Mouse (Mus musculus): ENCODE results near the gene Carnmt1.

DNA sequence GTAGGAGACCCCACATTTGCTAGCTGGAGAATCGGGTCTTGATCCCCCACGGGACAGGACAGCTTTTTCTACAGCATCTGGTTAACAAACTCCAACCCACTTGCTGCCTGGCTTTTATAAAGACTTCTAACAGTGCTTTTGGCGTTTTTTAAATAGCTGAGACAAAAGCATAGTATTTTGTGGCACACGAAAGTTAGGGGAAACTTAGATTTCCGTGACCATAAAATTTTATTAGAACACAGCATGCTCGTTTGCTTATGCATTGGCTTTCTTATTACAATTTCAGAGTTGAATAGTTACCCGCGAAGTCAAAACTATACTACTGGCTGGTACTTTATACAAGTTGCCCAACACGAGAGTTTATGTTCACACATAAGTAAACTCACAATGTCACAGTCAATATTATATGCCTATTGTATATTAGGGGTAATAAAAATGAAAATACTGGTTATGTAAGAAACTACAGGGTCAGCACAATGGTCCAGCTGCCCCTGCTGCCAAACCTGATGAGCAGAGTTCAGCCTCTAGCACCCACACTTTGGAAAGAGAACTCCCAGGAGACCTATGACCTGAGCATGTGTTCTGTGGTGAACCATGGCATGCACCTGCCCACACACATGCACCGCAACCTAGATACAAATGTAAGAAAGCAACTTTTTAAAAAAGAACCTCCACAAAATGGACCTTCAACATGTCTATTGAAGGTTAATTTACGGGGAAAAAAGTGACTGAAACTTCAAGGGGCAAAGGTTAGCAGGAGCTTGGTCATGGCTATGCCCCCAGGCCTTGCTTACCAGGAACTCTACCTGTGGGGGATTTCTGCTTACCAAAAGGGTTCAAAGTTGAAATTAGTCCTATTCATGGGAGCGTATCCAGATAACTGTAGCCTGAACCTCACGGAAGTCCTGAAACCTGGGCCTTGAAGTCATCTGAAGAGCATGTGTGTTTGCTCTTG, 38.1 kb upstream of the Carnmt1 start:
- TF ChIP-seq CTCF (IDR thresholded peaks at IDR 0.05; ENCODE audit: borderline replicate concordance, extremely low read depth, insufficient read depth, insufficient read length) (no peak), POLR2A (IDR thresholded peaks at IDR 0.05; ENCODE audit: borderline replicate concordance, extremely low read depth, insufficient read depth, insufficient read length, poor library complexity, severe bottlenecking) (no peak)
